20 mouse cellular contexts compared by ENCODE assay signal in genomic region chr3:133557602-133558001, GRCm38 (mm10).
"Had no signal": no experiment of that assay in that cellular context is flagged by ENCODE, and none has a peak within 500 bp of the region (broad histone marks: within the 10 kb centered on the region; RNA-seq: fewer than 3 reads in every experiment).

No protein-coding gene starts in this region.

- DNase-seq: kidney, adult 18-20 months; kidney, adult 9 months; kidney, postnatal 14 days; kidney, postnatal 4 days; liver; liver, embryonic 13.5 days; lung, embryonic 14.5 days; lung, postnatal 14 days; right cerebral cortex, adult 18-20 months; right cerebral cortex, postnatal 14 days; right cerebral cortex, postnatal 4 days; thymus, postnatal 25 days had no signal

- H3K27ac ChIP-seq: limb, embryonic 10.5 days; limb, embryonic 13.5 days; liver, embryonic 13.5 days; macrophage; midbrain, embryonic 12.5 days; midbrain, embryonic 15.5 days; neural tube, embryonic 12.5 days; neural tube, embryonic 15.5 days; stomach, embryonic 15.5 days had no signal

- H3K9me3 ChIP-seq: limb, embryonic 10.5 days; limb, embryonic 13.5 days; liver, embryonic 13.5 days; midbrain, embryonic 12.5 days; midbrain, embryonic 15.5 days; neural tube, embryonic 12.5 days; neural tube, embryonic 15.5 days; stomach, embryonic 15.5 days had no signal

- H3K36me3 ChIP-seq: limb, embryonic 10.5 days; limb, embryonic 13.5 days; liver, embryonic 13.5 days; midbrain, embryonic 12.5 days; midbrain, embryonic 15.5 days; neural tube, embryonic 12.5 days; neural tube, embryonic 15.5 days; stomach, embryonic 15.5 days had no signal

- ATAC-seq: midbrain, embryonic 15.5 days had no signal

- H3K27me3 ChIP-seq: limb, embryonic 13.5 days; liver, embryonic 13.5 days; midbrain, embryonic 12.5 days; midbrain, embryonic 15.5 days; neural tube, embryonic 12.5 days; neural tube, embryonic 15.5 days; stomach, embryonic 15.5 days had no signal

- H3K4me2 ChIP-seq: limb, embryonic 13.5 days; liver, embryonic 13.5 days; lung, embryonic 14.5 days; midbrain, embryonic 12.5 days; midbrain, embryonic 15.5 days; neural tube, embryonic 12.5 days; neural tube, embryonic 15.5 days; stomach, embryonic 15.5 days had no signal

- H3K9ac ChIP-seq: limb, embryonic 13.5 days; liver, embryonic 13.5 days; lung, embryonic 14.5 days; midbrain, embryonic 12.5 days; midbrain, embryonic 15.5 days; neural tube, embryonic 12.5 days; neural tube, embryonic 15.5 days; stomach, embryonic 15.5 days had no signal

- H3K4me3 ChIP-seq: limb, embryonic 10.5 days; limb, embryonic 13.5 days; liver, embryonic 13.5 days; midbrain, embryonic 12.5 days; midbrain, embryonic 15.5 days; neural tube, embryonic 12.5 days; neural tube, embryonic 15.5 days; stomach, embryonic 15.5 days had no signal

- H3K4me1 ChIP-seq: limb, embryonic 10.5 days; liver, embryonic 13.5 days; midbrain, embryonic 12.5 days; midbrain, embryonic 15.5 days; neural tube, embryonic 12.5 days; neural tube, embryonic 15.5 days; stomach, embryonic 15.5 days had no signal
